In genomic region chr11:5339732-5340131, GRCm38 (mm10) we compare ENCODE assay signal across 16 mouse cellular contexts.
"Had no signal": no experiment of that assay in that cellular context is flagged by ENCODE, and none has a peak within 500 bp of the region (broad histone marks: within the 10 kb centered on the region; RNA-seq: fewer than 3 reads in every experiment).

No protein-coding gene starts in this region.

- H3K4me3 ChIP-seq: lung, embryonic 15.5 days; megakaryocyte, embryonic 14.5 days; midbrain, embryonic 13.5 days; midbrain, embryonic 15.5 days; neural tube, embryonic 12.5 days had no signal

- DNase-seq: liver, postnatal 0 days; lung, adult 2 months; lung, postnatal 14 days; lung, postnatal 36 days; right cerebral cortex, postnatal 14 days; thymus, adult 18-20 months; thymus, postnatal 14 days; thymus, postnatal 36 days had no signal

- ATAC-seq: liver, postnatal 0 days; lung, postnatal 0 days; midbrain, embryonic 13.5 days; midbrain, embryonic 15.5 days had no signal

- H3K4me2 ChIP-seq: lung, embryonic 15.5 days; midbrain, embryonic 11.5 days; midbrain, embryonic 13.5 days; midbrain, embryonic 15.5 days; neural tube, embryonic 12.5 days had no signal

- H3K9me3 ChIP-seq: lung, embryonic 15.5 days; megakaryocyte, embryonic 14.5 days; midbrain, embryonic 13.5 days; midbrain, embryonic 15.5 days; neural tube, embryonic 12.5 days had no signal

- H3K4me1 ChIP-seq: lung, embryonic 15.5 days; midbrain, embryonic 13.5 days; midbrain, embryonic 15.5 days; neural tube, embryonic 12.5 days had no signal

- H3K27me3 ChIP-seq: lung, embryonic 15.5 days; megakaryocyte, embryonic 14.5 days; midbrain, embryonic 13.5 days; midbrain, embryonic 15.5 days; neural tube, embryonic 12.5 days had no signal

- H3K27ac ChIP-seq: lung, embryonic 15.5 days; macrophage; midbrain, embryonic 13.5 days; midbrain, embryonic 15.5 days; neural tube, embryonic 12.5 days had no signal

- H3K9ac ChIP-seq: liver, postnatal 0 days; lung, embryonic 15.5 days; midbrain, embryonic 13.5 days; midbrain, embryonic 15.5 days; neural tube, embryonic 12.5 days had no signal

- H3K36me3 ChIP-seq: lung, embryonic 15.5 days; midbrain, embryonic 15.5 days; neural tube, embryonic 12.5 days had no signal
